Comparison of ENCODE assay signal across 9 mouse cellular contexts in the genomic region with DNA sequence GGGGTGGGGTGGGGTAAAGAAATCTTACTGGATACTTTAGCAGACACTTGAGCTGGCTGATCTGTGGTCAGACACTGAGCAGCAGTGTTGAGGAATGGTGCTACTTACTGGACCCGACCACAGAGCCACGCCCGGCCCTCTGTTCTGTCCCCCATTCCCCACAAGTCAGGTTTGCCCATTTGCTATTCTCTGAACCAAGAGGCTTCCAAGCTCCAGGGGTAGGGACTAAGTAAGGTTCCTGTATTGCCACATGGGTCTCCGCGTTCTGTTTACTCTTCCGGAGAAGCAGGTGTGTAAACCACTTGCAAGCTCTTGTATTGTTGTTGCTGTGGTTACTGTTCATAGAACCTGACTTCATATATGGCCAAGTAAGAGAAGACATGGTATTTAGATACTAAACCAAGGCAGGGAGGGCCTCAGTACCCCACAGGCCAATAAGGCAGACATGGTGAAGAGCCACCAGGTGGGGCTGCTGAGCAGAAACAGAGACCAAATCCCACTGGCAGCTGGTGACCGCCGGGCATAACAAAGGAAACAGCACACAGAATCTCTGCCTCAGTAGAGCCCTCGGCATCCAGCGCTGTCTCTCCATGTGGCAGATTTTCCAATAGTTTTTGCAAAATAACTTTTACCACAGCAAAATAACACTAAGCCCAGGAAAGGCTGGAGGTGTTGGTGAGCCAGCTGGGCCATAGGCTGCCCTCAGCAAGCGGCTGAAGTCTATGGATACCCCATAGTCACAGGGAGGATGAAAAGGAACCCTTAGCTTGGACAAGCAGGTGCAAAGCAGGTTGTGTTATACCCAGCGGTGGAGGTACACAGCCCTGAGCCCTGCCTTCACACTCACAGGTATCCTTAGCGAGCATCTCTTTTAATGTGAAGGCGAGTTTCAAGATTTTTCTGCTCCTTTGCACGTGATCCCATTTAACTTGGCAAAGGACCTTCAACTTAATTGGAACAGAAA. TPM values are rescaled to one million over a fixed set of nuclear protein-coding genes. Genes with fewer than 3 reads are reported as not detected.
DNase-seq lines count a peak whose midpoint lies in the region; ATAC-seq and TF ChIP-seq lines count a peak whose summit lies in the region.
"Had no signal": no experiment of that assay in that cellular context is flagged by ENCODE, and none has a peak within 500 bp of the region (broad histone marks: within the 10 kb centered on the region; RNA-seq: fewer than 3 reads in every experiment).

No protein-coding gene starts in this region.

- no peaks in the 10 kb centered on the region for H3K36me3 ChIP-seq in heart, embryonic 12.5 days
- no peaks in the 10 kb centered on the region for H3K36me3 ChIP-seq in G1E (replicated peaks)
- no peaks in the 10 kb centered on the region for H3K36me3 ChIP-seq in midbrain, embryonic 14.5 days (ENCODE audit: control insufficient read depth, insufficient read depth, low read length)
- H3K36me3 ChIP-seq: embryonic facial prominence, embryonic 15.5 days had no signal

- peak; percentile 42; the same call in 1 of the 2 replicates for ATAC-seq in heart, embryonic 12.5 days (ENCODE audit: insufficient number of reproducible peaks, low FRiP score)
- peak; percentile 54; the same call in 1 of the 2 replicates for ATAC-seq in G1E (ENCODE audit: extremely low read depth, insufficient number of reproducible peaks, low FRiP score, poor library complexity, severe bottlenecking)
- ATAC-seq in granulocyte monocyte progenitor cell, adult 5-6 weeks (replicated peaks; ENCODE audit: poor library complexity, severe bottlenecking): peak; percentile 69
- peak; percentile 81; the same call in 1 of the 2 replicates for ATAC-seq in midbrain, embryonic 14.5 days (ENCODE audit: low FRiP score, low TSS enrichment)

- peaks cover 10% of the 10 kb centered on the region for H3K27me3 ChIP-seq in heart, embryonic 12.5 days (replicated peaks)
- peaks cover 35% of the 10 kb centered on the region for H3K27me3 ChIP-seq in G1E (ENCODE audit: insufficient read depth, low read length)
- H3K27me3 ChIP-seq in midbrain, embryonic 14.5 days (ENCODE audit: control insufficient read depth, insufficient read depth, low read length): no peaks in the 10 kb centered on the region
- H3K27me3 ChIP-seq: embryonic facial prominence, embryonic 15.5 days had no signal

- peak; percentile 64 for TF ChIP-seq CTCF in G1E (IDR thresholded peaks at IDR 0.05; ENCODE audit: low read depth, low read length)

- H3K4me1 ChIP-seq in heart, embryonic 12.5 days (replicated peaks): peaks cover 2% of the 10 kb centered on the region; the same call in 1 of the 2 replicates
- peaks cover 5% of the 10 kb centered on the region for H3K4me1 ChIP-seq in G1E (ENCODE audit: insufficient read depth, low read depth, low read length)
- H3K4me1 ChIP-seq in midbrain, embryonic 14.5 days (ENCODE audit: control insufficient read depth, insufficient read depth, low read length): peaks cover 10% of the 10 kb centered on the region
- H3K4me1 ChIP-seq: embryonic facial prominence, embryonic 15.5 days had no signal

- no peak overlapping the region for H3K4me3 ChIP-seq in heart, embryonic 12.5 days
- H3K4me3 ChIP-seq in G1E (ENCODE audit: low read depth, low read length): no peak overlapping the region
- H3K4me3 ChIP-seq in midbrain, embryonic 14.5 days (replicated peaks; ENCODE audit: low read depth, low read length): no peak overlapping the region
- H3K4me3 ChIP-seq: embryonic facial prominence, embryonic 15.5 days had no signal

- 54% methylated on average over 15 of the region's 15 CpGs for WGBS in heart, embryonic 12.5 days
- 53% methylated on average over 15 of the region's 15 CpGs for WGBS in midbrain, embryonic 14.5 days

- no peak overlapping the region for H3K27ac ChIP-seq in heart, embryonic 12.5 days (ENCODE audit: poor library complexity, severe bottlenecking)
- peak overlapping the region; percentile 73 for H3K27ac ChIP-seq in midbrain, embryonic 14.5 days (replicated peaks; ENCODE audit: low read depth, low read length)
- H3K27ac ChIP-seq: embryonic facial prominence, embryonic 15.5 days had no signal

- H3K4me2 ChIP-seq in heart, embryonic 12.5 days: 0 out of 2 replicates have a peak overlapping the region, but pooled peaks have one; percentile 26
- peak overlapping the region; percentile 15 for H3K4me2 ChIP-seq in midbrain, embryonic 14.5 days (ENCODE audit: low read length)
- H3K4me2 ChIP-seq: embryonic facial prominence, embryonic 15.5 days had no signal

- H3K9ac ChIP-seq in heart, embryonic 12.5 days: no peak overlapping the region; the same call in 1 of the 2 replicates
- no peak overlapping the region; the same call in 1 of the 2 replicates for H3K9ac ChIP-seq in midbrain, embryonic 14.5 days (replicated peaks; ENCODE audit: low read length)
- H3K9ac ChIP-seq: embryonic facial prominence, embryonic 15.5 days had no signal

- DNase-seq in heart, adult 8-10 months (ENCODE audit: low spot score): no peak
- peak; percentile 50 for DNase-seq in G1E (ENCODE audit: low spot score)
- peak; percentile 72 for DNase-seq in cerebellum, adult 9-10 months
- peak; percentile 36 to 60 for DNase-seq in layer of hippocampus, postnatal 14 days (ENCODE audit: low spot score in 2 of 2)
- DNase-seq in midbrain, embryonic 14.5 days: peak; percentile 90
- peak; percentile 65 for DNase-seq in thymus, postnatal 0 days (ENCODE audit: low spot score)

- H3K9me3 ChIP-seq in heart, embryonic 12.5 days (replicated peaks): no peaks in the 10 kb centered on the region
- no peaks in the 10 kb centered on the region for H3K9me3 ChIP-seq in G1E (replicated peaks)
- H3K9me3 ChIP-seq in midbrain, embryonic 14.5 days (ENCODE audit: control insufficient read depth, low read length): no peaks in the 10 kb centered on the region
- H3K9me3 ChIP-seq: embryonic facial prominence, embryonic 15.5 days had no signal

RNA-seq across cellular contexts. Expression of a gene that starts 40.6 kb away (rescaled TPM):
- polyA plus RNA-seq in heart, embryonic 12.5 days (2016; fragmentation: Nextera tagmentation; extraction: Ambion mirVana): 6.9 and 8.3 TPM in 2 replicates
- 1 to 10 TPM; 4.1 to 7.8 (median 5.5) TPM for total RNA-seq in heart, adult 8-10 months (2022)
- total RNA-seq in G1E (2014; fragmentation: Nextera tagmentation) (0.29 TPM in 1 of 2 replicates, not detected in the other), G1E (2017) (0.46 and 0.55 TPM in 2 replicates)
- not detected in 2 replicates for polyA plus RNA-seq in G1E (2012)
- not detected in 2 replicates for total RNA-seq in granulocyte monocyte progenitor cell, adult 5-6 weeks (2014; fragmentation: Nextera tagmentation)
- total RNA-seq in granulocyte monocyte progenitor cell, adult 5-6 weeks (2017): not detected in 2 replicates
- 100 to 1,000 TPM; 148 to 158 TPM for total RNA-seq in layer of hippocampus, postnatal 14 days (2021)
- 65.4 and 68.5 TPM in 2 replicates for polyA plus RNA-seq in midbrain, embryonic 14.5 days (2014; fragmentation: Nextera tagmentation; extraction: Ambion mirVana)
- polyA plus RNA-seq in thymus, postnatal 0 days (2015; fragmentation: Nextera tagmentation; extraction: Ambion mirVana): 7.3 and 9.9 TPM in 2 replicates

Comparison
In these comparisons a context has a peak if more than half of its experiments do, and no peak if none do; other contexts are left out.
1. RNA of a gene that starts 40.6 kb away (total RNA-seq): 148 to 158 TPM in layer of hippocampus, postnatal 14 days; 4.1 to 7.8 TPM in heart, adult 8-10 months, 0.29 to 0.55 TPM in G1E and not detected in granulocyte monocyte progenitor cell, adult 5-6 weeks; every median in the first group is over 10 times any median in the second.
2. Peak in every context shown above with its lines, with median percentiles within 50 percentile points of each other: ATAC-seq.